Mouse (Mus musculus) spleen, adult 2 months (tissue): ENCODE results near the gene Cebpa. TPM values are rescaled to one million over a fixed set of nuclear protein-coding genes. Genes with fewer than 3 reads are reported as not detected.

ENCODE experiments used
- DNase-seq, 2 experiments: peaks; one replicate each; pipeline versions ENCODE4 v3.0.0 to v3.0.0-alpha.2; 2012 to 2021; ENCODE audit warnings: low spot score in 2 of 2, low read depth in 1 of 2
- H3K27ac ChIP-seq: fragments of 200-500 bp; 2 replicates; pipeline ENCODE4 v1.5.1; 2012; ENCODE audit warnings: low read length, inconsistent platforms; ENCODE audit not compliant: insufficient read depth
- H3K27me3 ChIP-seq: fragments of 200-500 bp; 2 replicates; pipeline ENCODE4 v1.6.1; 2012; ENCODE audit warnings: mild to moderate bottlenecking, moderate library complexity, low read length, inconsistent platforms; ENCODE audit not compliant: control insufficient read depth, insufficient read depth
- H3K36me3 ChIP-seq: fragments of 200-500 bp; 2 replicates; pipeline ENCODE4 v1.6.1; 2012; ENCODE audit warnings: mild to moderate bottlenecking, low read length, inconsistent platforms; ENCODE audit not compliant: control insufficient read depth, insufficient read depth
- H3K4me1 ChIP-seq: fragments of 200-500 bp; 2 replicates; pipeline ENCODE4 v1.6.1; 2011; ENCODE audit warnings: inconsistent platforms; ENCODE audit not compliant: control insufficient read depth, insufficient read depth, insufficient read length
- H3K4me3 ChIP-seq: fragments of 200-500 bp; 2 replicates; pipeline ENCODE4 v1.5.1; 2011; ENCODE audit warnings: mild to moderate bottlenecking, inconsistent platforms; ENCODE audit not compliant: insufficient read depth, insufficient read length; ENCODE audit errors: extremely low read depth
- CTCF ChIP-seq: fragments of 200-500 bp; IDR thresholded peaks from 2 replicates; pipeline ENCODE4 v1.5.1; 2011; ENCODE audit warnings: mild to moderate bottlenecking, inconsistent platforms; ENCODE audit not compliant: insufficient read depth, insufficient read length, insufficient replicate concordance; ENCODE audit errors: extremely low read depth
- POLR2A ChIP-seq: fragments of 200-500 bp; IDR thresholded peaks from 2 replicates; pipeline ENCODE4 v1.6.1; 2011; ENCODE audit warnings: low read depth, low read length, inconsistent platforms
- WGBS: fragments of 180-500 bp; shearing (Covaris S2); methylation state at CpG from one replicate; pipeline ENCODE4 v1.1.7; 2018; 5-methylcytosine and 5-hydroxymethylcytosine counted together
- polyA plus RNA-seq: library from polyadenylated mRNA; depleted of rRNA; stranded (reverse); fragments of >200 nt; gene quantifications from 2 replicates; pipeline ENCODE4 v1.2.3, GENCODE M21; 2012

The Cebpa gene
- polyA plus RNA-seq, 1 experiment = 20.6 TPM

- H3K27me3 ChIP-seq = peaks cover 25% of the 10 kb centered on the region
- no peak for TF ChIP-seq POLR2A
- TF ChIP-seq CTCF = no peak
- H3K27ac ChIP-seq = no peak overlapping the region
- DNase-seq = no peak
- 2% methylated on average over 78 of the region's 83 CpGs for WGBS
- no peaks in the 10 kb centered on the region for H3K36me3 ChIP-seq
- peaks cover 4% of the 10 kb centered on the region; the same call in 1 of the 2 replicates for H3K4me1 ChIP-seq
- peak overlapping the region; percentile 51; the same call in 1 of the 2 replicates for H3K4me3 ChIP-seq
These were observed 533 bp downstream of the Cebpa start for GRCm38 (mm10) chr7:35119506-35120145.

- Histone ChIP-seq H3K36me3 (no peaks in the 10 kb centered on the region), H3K27ac (peak overlapping the region; percentile 24; the same call in 1 of the 2 replicates), H3K27me3 (peaks cover 25% of the 10 kb centered on the region), H3K4me3 (peak overlapping the region; percentile 51), H3K4me1 (peaks cover 4% of the 10 kb centered on the region; the same call in 1 of the 2 replicates)
- TF ChIP-seq POLR2A (no peak), CTCF (no peak)
- no peak for DNase-seq
- 2% methylated on average over 53 of the region's 53 CpGs for WGBS
These were observed 1.1 kb downstream of the Cebpa start for GRCm38 (mm10) chr7:35120146-35120691.

- 77% methylated on average over 8 of the region's 8 CpGs for WGBS
- H3K27ac ChIP-seq = no peak overlapping the region
These were observed 2.1 kb downstream of the Cebpa start for GRCm38 (mm10) chr7:35121150-35121549.

DNA sequence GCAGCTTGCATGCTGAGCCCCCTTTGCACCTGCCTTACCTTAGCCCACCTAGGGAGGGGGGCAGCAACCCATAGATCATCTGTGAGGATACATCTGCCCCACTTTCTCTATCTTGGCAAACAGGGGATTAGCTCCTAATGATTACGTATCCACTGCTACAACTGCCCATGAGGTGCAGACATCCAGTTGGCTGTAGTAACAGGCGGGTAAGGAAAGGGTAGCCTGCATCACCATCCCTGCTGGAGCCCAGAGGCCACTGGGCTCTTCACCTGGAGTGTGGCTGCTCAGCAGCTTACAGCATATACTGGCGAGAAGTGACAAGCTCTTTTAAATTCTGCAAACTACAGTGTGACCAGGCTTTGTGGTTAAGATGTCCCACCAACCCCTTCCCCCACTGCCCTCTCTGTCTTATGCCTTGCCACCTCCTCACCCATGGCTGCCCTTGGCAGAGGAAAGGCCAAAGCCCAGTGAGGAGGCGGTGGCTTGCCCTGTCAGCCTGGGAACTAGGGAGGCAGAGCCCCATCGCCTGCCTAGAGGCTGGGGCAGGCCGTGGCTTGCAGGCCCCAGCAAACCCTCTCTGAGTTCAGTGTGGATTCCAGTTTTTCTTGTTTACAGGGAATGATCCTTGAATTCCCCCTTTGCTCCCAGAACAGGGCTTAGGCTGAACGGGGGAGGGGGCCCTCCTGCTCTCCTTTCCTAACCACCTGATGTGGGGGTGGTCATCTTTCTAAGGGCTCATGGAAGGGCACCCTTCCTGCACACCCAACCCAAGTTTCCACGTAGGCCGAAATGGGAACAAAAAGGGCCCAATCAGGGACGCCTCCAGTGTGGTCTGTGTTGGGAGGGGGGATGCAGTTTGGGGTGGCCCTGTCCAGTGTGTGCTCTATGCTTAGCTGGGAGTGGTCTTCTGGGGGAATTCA, 3.6 kb downstream of the Cebpa start:
- Histone ChIP-seq H3K27ac (no peak overlapping the region), H3K4me3 (no peak overlapping the region), H3K4me1 (peaks cover 3% of the 10 kb centered on the region; the same call in 1 of the 2 replicates), H3K27me3 (peaks cover 24% of the 10 kb centered on the region), H3K36me3 (no peaks in the 10 kb centered on the region)
- DNase-seq = no peak
- WGBS = 81% methylated on average over 10 of the region's 10 CpGs
- TF ChIP-seq CTCF (no peak), POLR2A (no peak)

More at GRCm38 (mm10) chr7:35121150-35121549, 2.1 kb downstream of the Cebpa start:
- no peak for TF ChIP-seq CTCF
- TF ChIP-seq POLR2A = no peak
- no peaks in the 10 kb centered on the region for H3K36me3 ChIP-seq
- H3K27me3 ChIP-seq = peaks cover 25% of the 10 kb centered on the region
- H3K4me3 ChIP-seq = peak overlapping the region; percentile 51; the same call in 1 of the 2 replicates
- peaks cover 4% of the 10 kb centered on the region; the same call in 1 of the 2 replicates for H3K4me1 ChIP-seq
- DNase-seq = no peak

DNA sequence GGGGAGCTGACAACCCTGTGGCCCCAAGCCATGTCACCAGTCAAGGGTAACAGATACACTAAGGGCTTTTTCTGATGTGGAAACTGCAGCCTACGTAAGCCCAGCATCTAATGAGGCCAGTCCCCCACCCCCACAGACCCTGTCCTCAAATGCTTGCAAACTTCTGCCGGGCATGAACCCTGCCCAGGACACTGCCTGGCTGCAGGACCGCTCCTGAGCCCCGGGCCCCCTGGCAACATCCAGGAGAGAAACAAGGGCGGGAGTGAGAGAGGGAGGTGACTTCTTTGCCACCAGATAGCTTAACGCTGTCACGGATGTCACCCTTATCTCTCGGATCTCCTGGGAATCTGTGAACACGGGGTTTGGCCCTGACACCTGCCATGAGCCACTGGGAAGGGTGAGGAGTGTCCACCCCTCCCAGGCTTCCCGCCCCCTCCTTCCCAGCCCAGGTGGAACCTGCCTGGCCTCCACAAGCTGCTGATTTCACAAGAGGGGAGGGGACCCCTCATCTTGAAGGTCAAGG, 4.4 kb downstream of the Cebpa start:
- no peak for DNase-seq
- Histone ChIP-seq H3K4me3 (no peak overlapping the region), H3K27ac (no peak overlapping the region), H3K36me3 (no peaks in the 10 kb centered on the region), H3K4me1 (no peaks in the 10 kb centered on the region; the same call in 1 of the 2 replicates), H3K27me3 (peaks cover 17% of the 10 kb centered on the region)
- WGBS = 84% methylated on average over 10 of the region's 10 CpGs
- TF ChIP-seq POLR2A (no peak), CTCF (no peak)

- TF ChIP-seq CTCF (no peak), POLR2A (no peak)
- H3K36me3 ChIP-seq = no peaks in the 10 kb centered on the region
- 91% methylated on average over 5 of the region's 5 CpGs for WGBS
- DNase-seq = no peak
- no peaks in the 10 kb centered on the region; the same call in 1 of the 2 replicates for H3K4me1 ChIP-seq
- peaks cover 11% of the 10 kb centered on the region for H3K27me3 ChIP-seq
- no peak overlapping the region for H3K27ac ChIP-seq
- no peak overlapping the region for H3K4me3 ChIP-seq
These were observed 5.1 kb downstream of the Cebpa start for GRCm38 (mm10) chr7:35124216-35124615.
